Mouse (Mus musculus): ENCODE data around the gene Exoc1.

- TF ChIP-seq CHD2 (IDR thresholded peaks at IDR 0.05; ENCODE audit: low read depth, low read length) (no peak), MAFK (IDR thresholded peaks at IDR 0.05; ENCODE audit: insufficient read depth, low read depth, low read length) (no peak), HCFC1 (IDR thresholded peaks at IDR 0.05; ENCODE audit: borderline replicate concordance, insufficient read depth, low read length) (no peak), ZNF384 (IDR thresholded peaks at IDR 0.05; ENCODE audit: low read depth, low read length) (no peak), ZC3H11A (IDR thresholded peaks at IDR 0.05; ENCODE audit: borderline replicate concordance, low read depth, low read length) (no peak)
These were observed 8.5 kb downstream of the Exoc1 start for GRCm38 (mm10) chr5:76537578-76537977.

Measured in ES-E14 (cell line).